Mouse (Mus musculus) forebrain, embryonic 16.5 days (tissue): ENCODE results near the gene Rps6ka1. TPM values are rescaled to one million over a fixed set of nuclear protein-coding genes. Genes with fewer than 3 reads are reported as not detected.
"Not testable (repeated sequence)": the region's sequence is repeated elsewhere in the genome, so short reads cannot be mapped to it uniquely, and the experiment has no call there.

Experiments
- ATAC-seq: fragments of 200-750 bp; cut with Nextera tagmentation; 2 replicates; pipeline ENCODE4 v1.8.0; 2017; ENCODE audit warnings: mild to moderate bottlenecking, moderate library complexity
- H3K27ac ChIP-seq: fragments of 300-500 bp; sonication (generic); 2 replicates; pipeline ENCODE4 v1.5.1; 2014; ENCODE audit warnings: low read length, control low read depth
- H3K27me3 ChIP-seq: fragments of 300-500 bp; sonication (generic); replicated peaks from 2 replicates; pipeline ENCODE4 v1.6.1; 2014; ENCODE audit warnings: low read length; ENCODE audit not compliant: control insufficient read depth, insufficient read depth
- H3K36me3 ChIP-seq: fragments of 300-500 bp; sonication (generic); 2 replicates; pipeline ENCODE4 v1.6.1; 2014; ENCODE audit not compliant: control insufficient read depth, insufficient read depth
- H3K4me1 ChIP-seq: fragments of 300-500 bp; sonication (generic); replicated peaks from 2 replicates; pipeline ENCODE4 v1.6.1; 2014; ENCODE audit warnings: low read length; ENCODE audit not compliant: control insufficient read depth, insufficient read depth
- H3K4me2 ChIP-seq: fragments of 300-500 bp; sonication (generic); 2 replicates; pipeline ENCODE4 v1.6.1; 2014; ENCODE audit warnings: mild to moderate bottlenecking, low read length, control low read depth
- H3K4me3 ChIP-seq: fragments of 300-500 bp; sonication (generic); replicated peaks from 2 replicates; pipeline ENCODE4 v1.5.1; 2014; ENCODE audit warnings: mild to moderate bottlenecking, low read length, control low read depth
- H3K9ac ChIP-seq: fragments of 300-500 bp; sonication (generic); replicated peaks from 2 replicates; pipeline ENCODE4 v1.6.1; 2014; ENCODE audit warnings: low read depth, low read length, control low read depth
- H3K9me3 ChIP-seq: fragments of 300-500 bp; sonication (generic); 2 replicates; pipeline ENCODE4 v1.6.1; 2016; ENCODE audit warnings: low read length; ENCODE audit not compliant: control insufficient read depth
- WGBS: fragments of 180-500 bp; shearing (Covaris S2); extraction: QIAGEN DNeasy Blood & Tissue Kit; methylation state at CpG from one replicate; pipeline ENCODE4 v1.1.7; 2014; 5-methylcytosine and 5-hydroxymethylcytosine counted together
- polyA plus RNA-seq: library from polyadenylated mRNA; unstranded; fragments of >200 nt; fragmentation: Nextera tagmentation; extraction: Ambion mirVana; gene quantifications from 2 replicates; pipeline ENCODE4 v1.2.1, GENCODE M21; 2015

Gene Rps6ka1
- 17.6 and 19.2 TPM in 2 replicates for polyA plus RNA-seq

GRCm38 (mm10) chr4:133887672-133888453 is at the start of gene Rps6ka1:
Rps6ka1 (minus strand) TSS chr4:133887797.
- Histone ChIP-seq H3K27ac (peak within 1 kb of the TSS; percentile 62), H3K9me3 (no peaks in the 10 kb centered on the region), H3K27me3 (no peaks in the 10 kb centered on the region), H3K4me2 (peak within 1 kb of the TSS; percentile 93), H3K9ac (peak within 1 kb of the TSS; percentile 87), H3K4me1 (peaks cover 9% of the 10 kb centered on the region), H3K36me3 (no peaks in the 10 kb centered on the region), H3K4me3 (peak within 1 kb of the TSS; percentile 71)
- ATAC-seq: peak; percentile 92
- under 1% methylated on average over 55 of the region's 61 CpGs for WGBS

GRCm38 (mm10) chr4:133931785-133932184 is 44.2 kb upstream of the Rps6ka1 start:
- no peak overlapping the region for H3K4me2 ChIP-seq
- no peak for ATAC-seq
- H3K4me1 ChIP-seq: no peaks in the 10 kb centered on the region
- H3K9me3 ChIP-seq: no peaks in the 10 kb centered on the region
- H3K9ac ChIP-seq: no peak overlapping the region
- 76% methylated on average over 3 of the region's 3 CpGs for WGBS
- H3K36me3 ChIP-seq: no peaks in the 10 kb centered on the region
- no peak overlapping the region for H3K27ac ChIP-seq
- H3K4me3 ChIP-seq: no peak overlapping the region
- no peaks in the 10 kb centered on the region for H3K27me3 ChIP-seq

GRCm38 (mm10) chr4:133931349-133931748 is 43.8 kb upstream of the Rps6ka1 start:
- Histone ChIP-seq H3K4me2 (no peak overlapping the region), H3K9me3 (no peaks in the 10 kb centered on the region), H3K4me3 (no peak overlapping the region), H3K27ac (no peak overlapping the region), H3K4me1 (no peaks in the 10 kb centered on the region), H3K27me3 (no peaks in the 10 kb centered on the region), H3K9ac (no peak overlapping the region), H3K36me3 (no peaks in the 10 kb centered on the region)
- WGBS: 15% methylated on average over 10 of the region's 10 CpGs
- ATAC-seq: no peak

- Histone ChIP-seq H3K4me1 (no peaks in the 10 kb centered on the region), H3K27ac (no peak overlapping the region), H3K4me3 (no peak overlapping the region), H3K9ac (no peak overlapping the region), H3K4me2 (no peak overlapping the region), H3K27me3 (no peaks in the 10 kb centered on the region), H3K9me3 (no peaks in the 10 kb centered on the region), H3K36me3 (no peaks in the 10 kb centered on the region)
- ATAC-seq: no peak
- 49% methylated on average over 7 of the region's 7 CpGs for WGBS
Measured at GRCm38 (mm10) chr4:133929278-133929670, 41.7 kb upstream of the Rps6ka1 start.

GRCm38 (mm10) chr4:133928576-133929277 is 41.1 kb upstream of the Rps6ka1 start:
- no peak overlapping the region for H3K4me3 ChIP-seq
- no peaks in the 10 kb centered on the region for H3K4me1 ChIP-seq
- no peaks in the 10 kb centered on the region for H3K9me3 ChIP-seq
- H3K36me3 ChIP-seq: no peaks in the 10 kb centered on the region
- ATAC-seq: no peak
- no peak overlapping the region for H3K9ac ChIP-seq
- no peaks in the 10 kb centered on the region for H3K27me3 ChIP-seq
- no peak overlapping the region for H3K4me2 ChIP-seq
- no peak overlapping the region for H3K27ac ChIP-seq
- WGBS: 64% methylated on average over 15 of the region's 15 CpGs

- no peaks in the 10 kb centered on the region for H3K27me3 ChIP-seq
- no peak for ATAC-seq
- no peak overlapping the region for H3K27ac ChIP-seq
- H3K4me2 ChIP-seq: no peak overlapping the region
- H3K9ac ChIP-seq: no peak overlapping the region
- no peaks in the 10 kb centered on the region for H3K4me1 ChIP-seq
- 87% methylated on average over 4 of the region's 4 CpGs for WGBS
- no peaks in the 10 kb centered on the region for H3K9me3 ChIP-seq
- no peak overlapping the region for H3K4me3 ChIP-seq
- H3K36me3 ChIP-seq: no peaks in the 10 kb centered on the region
Measured at GRCm38 (mm10) chr4:133925204-133925603, 37.6 kb upstream of the Rps6ka1 start.

GRCm38 (mm10) chr4:133923743-133924142 is 36.1 kb upstream of the Rps6ka1 start:
- H3K9me3 ChIP-seq: no peaks in the 10 kb centered on the region
- no peak overlapping the region for H3K4me3 ChIP-seq
- H3K27ac ChIP-seq: no peak overlapping the region
- ATAC-seq: no peak
- no peaks in the 10 kb centered on the region for H3K4me1 ChIP-seq
- H3K9ac ChIP-seq: no peak overlapping the region
- no peak overlapping the region for H3K4me2 ChIP-seq
- no peaks in the 10 kb centered on the region for H3K27me3 ChIP-seq
- no peaks in the 10 kb centered on the region for H3K36me3 ChIP-seq
- WGBS: 88% methylated on average over 5 of the region's 5 CpGs

GRCm38 (mm10) chr4:133918093-133918825 is 30.7 kb upstream of the Rps6ka1 start:
- not testable (repeated sequence) for ATAC-seq, H3K9me3 ChIP-seq, H3K4me2 ChIP-seq, H3K9ac ChIP-seq, H3K27ac ChIP-seq, H3K4me1 ChIP-seq, H3K27me3 ChIP-seq, H3K36me3 ChIP-seq, H3K4me3 ChIP-seq
- 86% methylated on average over 15 of the region's 23 CpGs for WGBS

GRCm38 (mm10) chr4:133911983-133912382 is 24.4 kb upstream of the Rps6ka1 start:
- H3K27ac ChIP-seq: no peak overlapping the region
- no peak overlapping the region for H3K4me3 ChIP-seq
- H3K4me2 ChIP-seq: no peak overlapping the region
- H3K9ac ChIP-seq: no peak overlapping the region
- WGBS: 71% methylated on average over 4 of the region's 4 CpGs
- ATAC-seq: no peak
- H3K4me1 ChIP-seq: peaks cover 8% of the 10 kb centered on the region
- no peaks in the 10 kb centered on the region for H3K9me3 ChIP-seq
- no peaks in the 10 kb centered on the region for H3K27me3 ChIP-seq
- H3K36me3 ChIP-seq: no peaks in the 10 kb centered on the region
